Mouse (Mus musculus) CD4-positive, CD25-positive, alpha-beta regulatory T cell, adult 4 months (primary cell): ENCODE results near the gene Gm17581. TPM values are rescaled to one million over a fixed set of nuclear protein-coding genes. Genes with fewer than 3 reads are reported as not detected.
A peak's percentile ranks its signal among the peaks of the same experiment; 100 is the strongest.

ENCODE experiments used
- ATAC-seq: one replicate; pipeline ENCODE4 v1.8.0; 2017
- polyA plus RNA-seq, 2 experiments: library from polyadenylated mRNA; unstranded; fragments of 100-300 nt; shearing (Covaris generic); gene quantifications; one replicate each; pipeline ENCODE4 v1.2.1; 2017

Gene Gm17581
- polyA plus RNA-seq, 2 experiments from 2014 or later, result not detected

- ATAC-seq, result no peak
Measured at GRCm38 (mm10) chr2:155687746-155688145, 47.9 kb downstream of the Gm17581 start.

GRCm38 (mm10) chr2:155686572-155686971 is 49.1 kb downstream of the Gm17581 start:
- peak; percentile 46 for ATAC-seq

Other genes with a start within 250 kb of the Gm17581 start
- 10 to 100 TPM; 16.1 to 17.6 TPM for gene Acss2, start 217.9 kb downstream of the Gm17581 start, polyA plus RNA-seq
- gene Ggt7, start 217.6 kb downstream of the Gm17581 start, polyA plus RNA-seq, result 10 to 100 TPM; 15.7 to 28.5 TPM
- gene Gss, start 143.1 kb downstream of the Gm17581 start, polyA plus RNA-seq, result 10 to 100 TPM; 10.7 to 16.9 TPM
- not detected for gene Myh7b, start 124.7 kb downstream of the Gm17581 start, polyA plus RNA-seq
- gene Trpc4ap, start 43.5 kb downstream of the Gm17581 start, polyA plus RNA-seq, result 10 to 100 TPM; 35.3 to 44.4 TPM
- gene Edem2, start 6.4 kb downstream of the Gm17581 start, polyA plus RNA-seq, result 10 to 100 TPM; 44.7 to 59.3 TPM
- not detected for gene Procr, start 15.3 kb upstream of the Gm17581 start, polyA plus RNA-seq
- not detected for gene Mmp24, start 39.5 kb upstream of the Gm17581 start, polyA plus RNA-seq
- gene BC029722, start 83.6 kb upstream of the Gm17581 start, polyA plus RNA-seq, result 10 to 100 TPM; 12.8 to 16.5 TPM
- gene Eif6, start 91.1 kb upstream of the Gm17581 start, polyA plus RNA-seq, result 10 to 100 TPM; 63.3 to 77.1 TPM
- gene Fam83c, start 99.0 kb upstream of the Gm17581 start, polyA plus RNA-seq, result not detected
- 10 to 100 TPM; 43.5 to 57.6 TPM for gene Uqcc1, start 194.4 kb upstream of the Gm17581 start, polyA plus RNA-seq
- gene Gm15557, start 204.9 kb upstream of the Gm17581 start, polyA plus RNA-seq, result not detected
- not detected for gene Gdf5, start 209.5 kb upstream of the Gm17581 start, polyA plus RNA-seq
- 10 to 100 TPM; 34.0 to 50.2 TPM for gene Cep250, start 220.6 kb upstream of the Gm17581 start, polyA plus RNA-seq